Mouse (Mus musculus) left cerebral cortex, postnatal 4 days (tissue): Measurements from ENCODE around the gene Tex26. TPM values are rescaled to one million over a fixed set of nuclear protein-coding genes. Genes with fewer than 3 reads are reported as not detected.
A peak's percentile ranks its signal among the peaks of the same experiment; 100 is the strongest.

ENCODE experiments used
- DNase-seq: peaks from one replicate; pipeline ENCODE4 v3.0.0-alpha.2; 2022
- intact Hi-C: fragments of 180-260 bp; cut with DNase I; formaldehyde crosslinking; loops from one replicate; pipeline ENCODE4 v1.15.1; 2025
- total RNA-seq, 2 experiments: library from RNA; stranded (reverse); gene quantifications; 2 replicates each; pipeline ENCODE4 v1.2.3; 2021

The Tex26 gene
- total RNA-seq, 2 experiments from 2014 or later, result 0.56 to 1.3 TPM

- DNase-seq, result no peak
- intact Hi-C loops, result no loop called here
Observed at GRCm38 (mm10) chr5:149430943-149431342, 8.5 kb upstream of the Tex26 start.

GRCm38 (mm10) chr5:149433618-149434017 lies 5.8 kb upstream of the Tex26 start:
- no peak for DNase-seq
- intact Hi-C loops, result no loop called here

GRCm38 (mm10) chr5:149434141-149434690 lies 5.2 kb upstream of the Tex26 start:
- intact Hi-C loops, result no loop called here
- DNase-seq, result no peak

GRCm38 (mm10) chr5:149436541-149436940 lies 2.9 kb upstream of the Tex26 start:
- DNase-seq, result no peak
- intact Hi-C loops, result loop anchor here (5.0 kb wide), 1 partner anchor 86 kb away; no protein-coding TSS in a partner anchor

- intact Hi-C loops, result loop anchor here (5.0 kb wide), 1 partner anchor 85 kb away; no protein-coding TSS in a partner anchor
- no peak for DNase-seq
Observed at GRCm38 (mm10) chr5:149437150-149437549, 2.3 kb upstream of the Tex26 start.

- peak; percentile 97 for DNase-seq
- intact Hi-C loops, result no loop called here
Observed at GRCm38 (mm10) chr5:149440180-149440573, 717 bp downstream of the Tex26 start.

- intact Hi-C loops, result no loop called here
- peak; percentile 46 for DNase-seq
Observed at GRCm38 (mm10) chr5:149441646-149442276, 2.3 kb downstream of the Tex26 start.

- intact Hi-C loops, result no loop called here
- peak; percentile 87 for DNase-seq
Observed at GRCm38 (mm10) chr5:149442277-149442660, 2.8 kb downstream of the Tex26 start.

- intact Hi-C loops, result no loop called here
- DNase-seq, result peak; percentile 79
Observed at GRCm38 (mm10) chr5:149444451-149444850, 5.0 kb downstream of the Tex26 start.

- DNase-seq, result no peak
- intact Hi-C loops, result no loop called here
Observed at GRCm38 (mm10) chr5:149446495-149446894, 7.0 kb downstream of the Tex26 start.

- no peak for DNase-seq
- intact Hi-C loops, result no loop called here
Observed at GRCm38 (mm10) chr5:149447733-149448132, 8.3 kb downstream of the Tex26 start.

GRCm38 (mm10) chr5:149449406-149449805 lies 9.9 kb downstream of the Tex26 start:
- intact Hi-C loops, result no loop called here
- no peak for DNase-seq

GRCm38 (mm10) chr5:149451209-149451681 lies 11.8 kb downstream of the Tex26 start:
- no peak for DNase-seq
- intact Hi-C loops, result no loop called here

GRCm38 (mm10) chr5:149454281-149454680 lies 14.8 kb downstream of the Tex26 start:
- intact Hi-C loops, result no loop called here
- peak; percentile 71 for DNase-seq

GRCm38 (mm10) chr5:149456544-149456943 lies 17.1 kb downstream of the Tex26 start:
- intact Hi-C loops, result no loop called here
- no peak for DNase-seq

- intact Hi-C loops, result no loop called here
Observed at GRCm38 (mm10) chr5:149462071-149462470, 22.6 kb downstream of the Tex26 start.

GRCm38 (mm10) chr5:149465305-149465704 lies 25.8 kb downstream of the Tex26 start:
- DNase-seq, result no peak
- intact Hi-C loops, result no loop called here

More at GRCm38 (mm10) chr5:149462071-149462470, 22.6 kb downstream of the Tex26 start:
- no peak for DNase-seq

GRCm38 (mm10) chr5:149474142-149474541 lies 34.7 kb downstream of the Tex26 start:
- intact Hi-C loops, result no loop called here
- DNase-seq, result peak; percentile 20

- no peak for DNase-seq
- intact Hi-C loops, result no loop called here
Observed at GRCm38 (mm10) chr5:149474701-149475468, 35.4 kb downstream of the Tex26 start.

- DNase-seq, result no peak
- intact Hi-C loops, result no loop called here
Observed at GRCm38 (mm10) chr5:149481920-149482319, 42.5 kb downstream of the Tex26 start.

GRCm38 (mm10) chr5:149483321-149484052 lies 44.0 kb downstream of the Tex26 start:
- DNase-seq, result no peak
- intact Hi-C loops, result no loop called here
